Mouse (Mus musculus) MEL-GATA-1-ER (cell line): Measurements from ENCODE around the gene Tpt1.

Experiments
- DNase-seq: peaks from one replicate; pipeline ENCODE4 v3.0.0-alpha.2; 2012; ENCODE audit warnings: low read depth; ENCODE audit errors: extremely low read depth

The Tpt1 gene

GRCm38 (mm10) chr14:75876320-75877043, 31.6 kb downstream of the Tpt1 start:
- DNase-seq: peak; percentile 37

DNA sequence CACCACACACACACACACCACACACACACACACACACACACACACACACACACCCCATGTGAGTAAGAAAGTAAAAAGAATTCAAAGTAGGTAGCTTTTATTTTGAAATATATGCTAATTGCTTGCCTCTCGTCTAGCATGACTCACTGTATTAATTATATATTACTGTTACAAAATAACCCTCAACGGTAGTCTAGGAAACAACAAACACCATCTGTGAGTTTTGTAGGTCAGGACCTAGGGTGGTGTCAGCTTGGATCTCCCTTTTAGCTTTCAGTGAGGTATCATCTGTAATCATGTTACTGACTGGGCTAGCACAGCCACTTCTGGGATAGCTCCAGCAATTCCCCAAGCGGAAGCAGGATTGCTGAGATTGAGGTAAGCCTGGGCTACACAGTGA, 32.4 kb downstream of the Tpt1 start:
- DNase-seq: no peak

DNA sequence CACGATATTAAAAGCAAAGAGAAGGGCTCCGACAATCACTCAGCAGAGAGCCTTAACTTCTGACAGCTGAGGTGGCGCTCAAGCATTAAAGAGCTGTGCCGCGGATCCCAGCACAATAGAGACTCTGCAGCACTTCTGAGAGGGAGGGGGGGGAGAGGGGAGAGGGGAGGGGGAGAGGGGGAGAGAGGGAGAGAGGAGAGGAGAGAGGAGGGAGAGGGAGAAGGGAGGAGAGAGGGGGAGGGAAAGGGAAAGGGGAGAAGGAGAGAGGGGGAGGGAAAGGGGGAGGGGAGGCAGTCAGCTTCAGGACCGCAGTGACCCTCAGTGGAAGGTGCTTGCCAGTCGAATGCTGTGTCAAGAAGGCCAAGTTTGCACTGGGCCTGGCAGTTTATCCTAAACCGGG, 34.1 kb downstream of the Tpt1 start:
- DNase-seq: no peak

DNA sequence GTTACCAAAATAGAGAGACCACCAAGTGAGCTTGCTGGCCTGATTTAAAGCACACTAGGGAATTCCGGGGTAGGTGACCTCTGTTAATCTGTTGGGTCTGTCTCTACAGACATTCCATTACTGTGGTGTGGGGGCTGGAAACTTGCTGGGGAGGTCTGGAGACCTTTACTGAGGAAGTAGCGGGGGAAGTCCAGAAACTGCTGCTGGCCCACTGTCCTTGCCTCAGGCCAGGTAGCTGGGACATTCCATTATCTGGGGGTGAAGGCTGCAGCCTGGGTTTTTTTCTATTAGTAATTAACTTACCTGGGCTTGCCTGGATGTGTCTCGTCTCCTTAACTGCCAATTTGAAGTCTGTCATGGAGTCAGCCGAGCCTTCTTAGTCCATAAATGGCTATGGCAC, 37.0 kb downstream of the Tpt1 start:
- DNase-seq: no peak

DNA sequence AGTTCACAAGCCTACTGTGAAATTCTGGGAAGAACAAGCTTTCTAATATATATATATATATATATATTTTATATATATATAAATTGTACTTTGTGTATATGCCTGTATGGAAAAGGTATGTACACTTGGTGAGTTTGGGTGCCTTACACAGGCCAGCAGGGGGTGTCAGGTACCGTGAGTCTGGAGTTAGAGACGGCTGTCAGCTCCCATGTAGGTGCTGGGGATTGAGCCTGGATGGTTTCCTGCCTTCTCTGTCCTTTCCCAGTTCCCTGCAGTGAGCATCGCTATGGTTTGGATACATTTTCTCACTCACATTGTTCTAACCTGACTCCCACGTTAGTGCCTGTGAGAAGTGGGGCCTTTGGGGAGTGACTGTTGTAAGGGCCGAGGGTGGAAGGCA, 38.4 kb downstream of the Tpt1 start:
- no peak for DNase-seq

DNA sequence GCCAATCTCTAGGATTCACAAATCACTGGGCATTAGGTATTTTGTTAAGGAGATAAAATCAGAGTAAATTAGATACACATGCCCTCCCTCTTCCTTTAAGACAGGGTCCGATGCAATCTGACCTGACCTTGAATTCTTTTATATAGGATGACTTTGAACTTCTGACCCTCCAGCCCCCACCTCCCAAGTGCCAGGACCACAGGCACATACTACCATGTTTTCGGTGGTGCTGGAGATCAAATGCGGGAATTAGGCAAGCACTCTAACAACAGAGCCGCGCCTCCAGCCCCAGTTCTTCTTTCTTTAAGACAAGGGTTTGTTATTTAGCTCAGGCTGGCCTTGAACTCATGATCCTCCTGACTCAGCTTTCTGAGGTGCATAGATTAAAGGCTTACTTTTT, 39.0 kb downstream of the Tpt1 start:
- DNase-seq: no peak

DNA sequence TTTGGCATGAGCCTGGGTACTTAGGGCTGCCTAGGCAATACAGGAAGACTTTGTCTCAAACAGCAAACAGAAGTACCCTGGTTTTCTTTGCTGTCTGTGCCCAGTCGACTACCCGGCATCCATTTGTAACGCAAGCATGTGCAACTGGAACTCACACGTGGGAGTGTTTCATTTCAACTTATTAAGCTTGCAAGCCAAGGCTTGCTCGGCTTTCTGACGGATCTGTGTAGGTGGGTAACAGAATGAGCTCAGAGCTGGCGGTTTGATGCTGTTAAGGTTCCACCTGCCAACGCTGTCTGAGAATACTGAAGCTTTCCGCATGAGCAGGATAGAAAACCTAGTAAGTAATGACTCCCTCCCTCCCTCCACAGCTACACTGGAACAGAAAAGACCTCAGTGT, 47.2 kb downstream of the Tpt1 start:
- no peak for DNase-seq
